Mouse (Mus musculus) R1 (cell line): Measurements from ENCODE around the gene Cradd.

Experiments used
- DNase-seq: peaks from one replicate; pipeline ENCODE4 v3.0.0-alpha.2; 2018; ENCODE audit warnings: low read depth, low spot score

Gene Cradd

GRCm38 (mm10) chr10:95159675-95160256 lies 164.2 kb downstream of the Cradd start:
- no peak for DNase-seq

DNA sequence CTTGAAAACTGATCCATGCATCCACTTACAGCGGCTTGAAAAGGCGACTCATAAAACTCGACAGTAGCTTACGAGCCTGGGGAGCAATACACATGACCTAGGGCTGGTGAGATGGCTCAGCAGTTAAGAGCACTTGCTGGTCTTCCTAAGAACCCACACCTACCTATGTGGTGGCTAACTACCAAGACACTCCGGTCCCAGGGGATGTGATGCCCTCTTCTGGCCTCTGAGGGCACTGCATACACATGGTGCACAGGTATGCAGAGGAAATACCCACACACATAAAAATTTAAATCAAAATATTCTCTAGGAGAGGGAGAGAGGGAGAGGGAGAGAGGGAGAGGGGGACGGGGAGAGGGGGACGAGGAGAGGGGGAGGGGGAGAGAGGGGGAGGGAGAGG lies 167.5 kb downstream of the Cradd start:
- peak; percentile 84 for DNase-seq

DNA sequence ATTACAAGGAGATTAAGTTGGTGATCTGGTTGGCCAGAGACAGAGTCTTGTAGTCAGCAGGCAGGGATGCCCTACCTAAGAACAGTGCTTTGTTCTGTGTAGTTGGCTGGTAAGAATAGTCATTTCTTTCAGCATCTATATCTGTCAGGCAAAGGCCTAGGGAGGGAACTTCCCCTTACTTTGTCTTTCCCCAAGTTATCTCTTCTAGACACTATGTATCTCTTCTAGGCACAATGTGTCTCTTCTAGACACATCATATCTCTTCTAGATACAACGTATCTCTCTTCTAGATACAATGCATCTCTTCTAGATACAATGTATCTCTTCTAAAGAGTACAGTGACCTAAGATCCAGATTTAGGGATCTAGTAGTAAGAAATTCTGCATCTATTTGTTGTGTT lies 169.3 kb downstream of the Cradd start:
- DNase-seq: no peak

GRCm38 (mm10) chr10:95153224-95153623 lies 170.7 kb downstream of the Cradd start:
- no peak for DNase-seq

DNA sequence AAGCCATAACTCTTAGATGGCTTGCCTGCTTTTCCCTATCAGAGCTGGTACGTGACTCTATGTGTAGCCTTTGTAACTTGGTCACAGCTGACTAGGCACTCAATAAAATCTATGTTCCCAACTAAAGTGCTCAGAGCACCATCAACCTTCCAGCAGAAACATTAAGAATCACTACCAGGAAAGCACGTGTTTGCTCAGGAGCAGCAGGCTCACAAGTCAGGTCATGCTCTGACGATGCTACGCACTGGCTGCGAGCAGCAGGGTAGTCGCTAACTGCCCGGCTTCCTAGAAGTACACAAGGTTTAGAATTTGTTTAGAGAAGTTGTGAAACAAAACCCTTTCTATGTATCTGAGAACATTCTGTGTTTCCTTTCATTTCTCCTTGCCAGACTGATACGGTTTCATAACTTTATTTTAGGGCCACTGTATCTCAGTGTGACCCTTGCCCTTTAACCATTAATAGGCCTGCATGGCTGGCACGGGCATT lies 171.4 kb downstream of the Cradd start:
- DNase-seq: no peak

- no peak for DNase-seq
These were observed 172.7 kb downstream of the Cradd start for GRCm38 (mm10) chr10:95151012-95151768.

GRCm38 (mm10) chr10:95149666-95150065 lies 174.3 kb downstream of the Cradd start:
- no peak for DNase-seq

- no peak for DNase-seq
These were observed 175.3 kb downstream of the Cradd start for GRCm38 (mm10) chr10:95148641-95149040.

GRCm38 (mm10) chr10:95147136-95147901 lies 176.6 kb downstream of the Cradd start:
- DNase-seq: no peak

DNA sequence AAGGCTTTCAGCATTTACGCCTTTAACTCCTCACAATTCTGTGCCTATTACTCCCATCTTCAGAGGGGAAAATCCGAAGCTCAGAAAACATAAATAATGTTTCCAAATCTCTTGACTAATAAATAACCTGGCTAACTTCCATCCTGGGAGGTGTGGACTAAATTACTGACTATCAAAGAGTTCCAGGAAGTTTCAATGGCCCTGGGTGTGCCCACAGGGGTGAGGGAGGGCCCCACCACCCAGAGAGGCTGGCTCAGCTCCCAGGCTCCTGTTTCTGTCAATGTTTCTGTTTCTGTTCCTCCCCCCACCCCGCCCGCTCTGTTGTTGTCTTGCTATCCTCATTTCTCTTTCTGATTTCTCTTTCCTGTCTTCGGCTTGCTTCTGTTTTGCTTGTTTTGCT lies 177.4 kb downstream of the Cradd start:
- DNase-seq: no peak

- peak; percentile 12 for DNase-seq
These were observed 178.6 kb downstream of the Cradd start for GRCm38 (mm10) chr10:95145204-95145926.

- no peak for DNase-seq
These were observed 179.4 kb downstream of the Cradd start for GRCm38 (mm10) chr10:95144414-95145130.

GRCm38 (mm10) chr10:95143446-95144114 lies 180.4 kb downstream of the Cradd start:
- no peak for DNase-seq

DNA sequence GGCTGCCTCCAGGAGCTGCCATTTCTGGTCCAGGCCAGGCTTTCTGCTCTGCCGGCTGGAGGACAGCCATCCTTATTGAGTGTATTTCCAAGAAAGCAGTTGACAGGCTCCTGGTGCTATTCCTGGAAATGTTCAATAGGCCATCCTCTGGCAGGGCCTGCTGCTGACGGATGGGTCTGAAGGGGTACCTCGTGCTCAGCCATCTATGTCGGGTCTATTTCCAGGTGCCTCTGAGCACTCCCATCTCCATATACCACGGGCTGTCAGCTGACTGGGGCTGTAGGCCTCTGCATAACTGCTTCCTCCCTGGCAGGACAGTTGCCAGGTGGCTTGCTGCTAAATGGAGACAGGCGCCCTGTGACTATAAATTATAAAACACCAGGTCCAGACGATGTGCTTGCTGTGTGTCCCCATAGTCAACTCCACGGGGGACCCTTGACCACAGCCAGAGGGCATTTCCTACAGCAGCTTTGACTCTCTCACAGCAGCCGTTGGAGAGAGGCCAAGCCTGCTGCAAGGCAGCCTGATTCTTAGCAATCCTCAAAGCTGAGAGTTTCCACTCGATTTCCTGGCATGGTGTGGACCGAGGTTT lies 181.0 kb downstream of the Cradd start:
- no peak for DNase-seq

- no peak for DNase-seq
These were observed 182.9 kb downstream of the Cradd start for GRCm38 (mm10) chr10:95141075-95141474.

- DNase-seq: no peak
These were observed 183.7 kb downstream of the Cradd start for GRCm38 (mm10) chr10:95140191-95140590.

DNA sequence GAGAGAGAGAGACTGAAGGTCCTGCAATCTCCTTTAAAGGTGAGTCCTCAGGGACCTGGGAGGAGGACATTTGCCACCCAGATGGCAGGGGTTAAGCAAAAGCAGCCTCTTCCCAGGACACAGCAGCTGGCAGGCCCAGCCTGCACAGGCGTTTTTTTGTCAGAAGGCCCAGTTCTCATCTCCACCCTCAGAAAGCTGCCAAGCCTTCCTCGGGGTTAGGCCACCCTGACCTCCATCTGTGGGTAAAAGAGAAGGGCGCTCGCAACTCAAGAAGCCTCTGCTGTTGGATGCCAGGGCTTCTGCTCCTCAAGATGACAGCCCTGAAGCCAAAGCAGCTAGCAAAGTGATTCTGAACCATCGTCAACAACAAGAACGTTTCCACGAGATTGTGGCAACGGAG lies 184.3 kb downstream of the Cradd start:
- no peak for DNase-seq

- DNase-seq: no peak
These were observed 190.9 kb downstream of the Cradd start for GRCm38 (mm10) chr10:95133057-95133456.
